Mouse (Mus musculus): ENCODE measurements around the gene Asphd2. TPM values are rescaled to one million over a fixed set of nuclear protein-coding genes. Genes with fewer than 3 reads are reported as not detected.

Gene Asphd2
- polyA plus RNA-seq, 1 experiment, result not detected

GRCm38 (mm10) chr5:112378716-112379115 is 15.9 kb downstream of the Asphd2 start:
- H3K27ac ChIP-seq (ENCODE audit: insufficient read depth, low read depth, low read length), result no peak overlapping the region
- no peak for TF ChIP-seq POLR2A (IDR thresholded peaks at IDR 0.05; ENCODE audit: borderline replicate concordance, low read depth, low read length)
- TF ChIP-seq CTCF (IDR thresholded peaks at IDR 0.05; ENCODE audit: low read depth, low read length), result no peak

GRCm38 (mm10) chr5:112377380-112377779 is 17.3 kb downstream of the Asphd2 start:
- no peak overlapping the region for H3K4me3 ChIP-seq (ENCODE audit: insufficient read depth, low read length)
- TF ChIP-seq CTCF (IDR thresholded peaks at IDR 0.05; ENCODE audit: low read depth, low read length) (no peak), POLR2A (IDR thresholded peaks at IDR 0.05; ENCODE audit: borderline replicate concordance, low read depth, low read length) (no peak)

More at GRCm38 (mm10) chr5:112378716-112379115, 15.9 kb downstream of the Asphd2 start:
- Histone ChIP-seq H3K4me1 (ENCODE audit: control insufficient read depth, insufficient read depth, low read length) (no peaks in the 10 kb centered on the region), H3K4me3 (ENCODE audit: insufficient read depth, low read length) (no peak overlapping the region)

GRCm38 (mm10) chr5:112376111-112376510 is 18.6 kb downstream of the Asphd2 start:
- Histone ChIP-seq H3K27ac (ENCODE audit: insufficient read depth, low read depth, low read length) (no peak overlapping the region), H3K4me1 (ENCODE audit: control insufficient read depth, insufficient read depth, low read length) (no peaks in the 10 kb centered on the region), H3K4me3 (ENCODE audit: insufficient read depth, low read length) (no peak overlapping the region)
- TF ChIP-seq CTCF (IDR thresholded peaks at IDR 0.05; ENCODE audit: low read depth, low read length), result no peak
- no peak for TF ChIP-seq POLR2A (IDR thresholded peaks at IDR 0.05; ENCODE audit: borderline replicate concordance, low read depth, low read length)

More at GRCm38 (mm10) chr5:112377380-112377779, 17.3 kb downstream of the Asphd2 start:
- Histone ChIP-seq H3K4me1 (ENCODE audit: control insufficient read depth, insufficient read depth, low read length) (no peaks in the 10 kb centered on the region), H3K27ac (ENCODE audit: insufficient read depth, low read depth, low read length) (no peak overlapping the region)

GRCm38 (mm10) chr5:112371933-112372332 is 22.7 kb downstream of the Asphd2 start:
- no peak for TF ChIP-seq CTCF (IDR thresholded peaks at IDR 0.05; ENCODE audit: low read depth, low read length)
- TF ChIP-seq POLR2A (IDR thresholded peaks at IDR 0.05; ENCODE audit: borderline replicate concordance, low read depth, low read length), result no peak
- Histone ChIP-seq H3K4me3 (ENCODE audit: insufficient read depth, low read length) (no peak overlapping the region), H3K27ac (ENCODE audit: insufficient read depth, low read depth, low read length) (no peak overlapping the region), H3K4me1 (ENCODE audit: control insufficient read depth, insufficient read depth, low read length) (no peaks in the 10 kb centered on the region)

GRCm38 (mm10) chr5:112370236-112370813 is 24.3 kb downstream of the Asphd2 start:
- Histone ChIP-seq H3K4me1 (ENCODE audit: control insufficient read depth, insufficient read depth, low read length) (no peaks in the 10 kb centered on the region), H3K4me3 (ENCODE audit: insufficient read depth, low read length) (no peak overlapping the region)
- TF ChIP-seq CTCF (IDR thresholded peaks at IDR 0.05; ENCODE audit: low read depth, low read length) (no peak), POLR2A (IDR thresholded peaks at IDR 0.05; ENCODE audit: borderline replicate concordance, low read depth, low read length) (no peak)

DNA sequence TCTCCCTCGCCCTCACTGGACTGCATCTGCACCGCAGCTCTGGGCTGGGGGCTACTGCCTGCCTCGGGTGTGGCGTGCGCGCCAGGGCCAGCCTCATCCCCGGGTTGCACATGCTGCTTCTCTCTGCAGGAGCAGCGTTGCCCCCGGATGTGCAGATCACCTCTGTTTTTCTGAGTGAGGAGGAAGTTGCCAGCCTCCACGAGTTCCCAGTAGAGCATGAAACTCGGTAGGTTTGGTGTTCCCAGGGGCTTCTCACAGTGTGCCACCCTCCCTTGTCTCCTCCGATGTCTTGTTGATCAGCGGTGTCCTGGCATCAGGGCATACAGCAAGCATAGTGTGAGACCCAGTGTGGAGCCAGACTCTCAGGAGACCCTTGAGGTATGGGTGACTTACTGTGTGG is 25.3 kb downstream of the Asphd2 start:
- H3K27ac ChIP-seq (ENCODE audit: insufficient read depth, low read depth, low read length), result no peak overlapping the region
- TF ChIP-seq CTCF (IDR thresholded peaks at IDR 0.05; ENCODE audit: low read depth, low read length) (no peak), POLR2A (IDR thresholded peaks at IDR 0.05; ENCODE audit: borderline replicate concordance, low read depth, low read length) (no peak)
- no peaks in the 10 kb centered on the region for H3K4me1 ChIP-seq (ENCODE audit: control insufficient read depth, insufficient read depth, low read length)
- no peak overlapping the region for H3K4me3 ChIP-seq (ENCODE audit: insufficient read depth, low read length)

More at GRCm38 (mm10) chr5:112370236-112370813, 24.3 kb downstream of the Asphd2 start:
- H3K27ac ChIP-seq (ENCODE audit: insufficient read depth, low read depth, low read length), result no peak overlapping the region

GRCm38 (mm10) chr5:112368666-112369065 is 26.0 kb downstream of the Asphd2 start:
- H3K4me3 ChIP-seq (ENCODE audit: insufficient read depth, low read length), result no peak overlapping the region
- no peak overlapping the region for H3K27ac ChIP-seq (ENCODE audit: insufficient read depth, low read depth, low read length)
- TF ChIP-seq CTCF (IDR thresholded peaks at IDR 0.05; ENCODE audit: low read depth, low read length), result no peak
- no peak for TF ChIP-seq POLR2A (IDR thresholded peaks at IDR 0.05; ENCODE audit: borderline replicate concordance, low read depth, low read length)
- no peaks in the 10 kb centered on the region for H3K4me1 ChIP-seq (ENCODE audit: control insufficient read depth, insufficient read depth, low read length)

DNA sequence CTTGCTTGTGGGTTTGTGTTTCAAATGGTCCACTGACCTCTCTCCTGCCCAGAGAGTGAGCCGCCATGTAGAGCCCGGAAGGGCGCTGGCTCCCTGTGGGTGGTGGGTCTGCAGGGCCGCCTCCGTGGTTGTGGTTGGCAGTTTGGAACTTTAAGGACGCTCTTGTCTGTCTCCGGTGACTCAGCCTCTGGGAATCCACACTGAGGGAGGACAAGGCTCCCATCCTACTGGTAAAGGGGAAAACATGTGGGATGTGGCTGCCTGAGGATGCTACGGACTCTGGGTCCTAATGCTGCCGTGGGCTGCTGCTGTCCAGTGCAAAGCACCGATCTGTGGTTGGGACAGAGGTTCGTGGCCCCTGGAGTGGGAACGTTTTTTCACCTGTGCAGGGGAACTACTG is 26.7 kb downstream of the Asphd2 start:
- no peaks in the 10 kb centered on the region for H3K4me1 ChIP-seq (ENCODE audit: control insufficient read depth, insufficient read depth, low read length)
- TF ChIP-seq CTCF (IDR thresholded peaks at IDR 0.05; ENCODE audit: low read depth, low read length) (no peak), POLR2A (IDR thresholded peaks at IDR 0.05; ENCODE audit: borderline replicate concordance, low read depth, low read length) (no peak)

DNA sequence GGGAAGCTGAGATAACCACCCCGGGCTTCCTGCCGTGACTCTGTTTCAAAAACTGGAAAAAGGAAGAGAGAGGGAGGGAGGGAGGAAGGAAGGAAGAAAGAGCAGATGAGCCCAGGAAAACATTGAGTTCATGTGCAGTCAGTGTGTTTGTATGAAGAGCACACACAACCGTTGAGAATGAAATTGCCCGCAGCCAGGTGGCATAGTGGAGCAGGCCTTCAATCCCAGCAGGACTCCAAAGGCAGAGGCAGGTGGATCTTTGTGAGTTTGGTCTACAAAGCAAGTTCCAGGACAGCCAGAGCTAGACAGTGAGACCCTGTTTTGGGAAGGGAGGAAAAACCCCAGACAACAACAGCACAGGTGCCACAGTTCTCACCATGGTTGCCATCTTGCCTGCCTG is 27.3 kb downstream of the Asphd2 start:
- Histone ChIP-seq H3K4me3 (ENCODE audit: insufficient read depth, low read length) (no peak overlapping the region), H3K27ac (ENCODE audit: insufficient read depth, low read depth, low read length) (no peak overlapping the region), H3K4me1 (ENCODE audit: control insufficient read depth, insufficient read depth, low read length) (no peaks in the 10 kb centered on the region)
- TF ChIP-seq POLR2A (IDR thresholded peaks at IDR 0.05; ENCODE audit: borderline replicate concordance, low read depth, low read length) (no peak), CTCF (IDR thresholded peaks at IDR 0.05; ENCODE audit: low read depth, low read length) (no peak)

More for the DNA sequence above, 26.7 kb downstream of the Asphd2 start:
- Histone ChIP-seq H3K4me3 (ENCODE audit: insufficient read depth, low read length) (no peak overlapping the region), H3K27ac (ENCODE audit: insufficient read depth, low read depth, low read length) (no peak overlapping the region)

- Histone ChIP-seq H3K4me1 (ENCODE audit: control insufficient read depth, insufficient read depth, low read length) (no peaks in the 10 kb centered on the region), H3K4me3 (ENCODE audit: insufficient read depth, low read length) (no peak overlapping the region), H3K27ac (ENCODE audit: insufficient read depth, low read depth, low read length) (no peak overlapping the region)
- TF ChIP-seq POLR2A (IDR thresholded peaks at IDR 0.05; ENCODE audit: borderline replicate concordance, low read depth, low read length), result no peak
- no peak for TF ChIP-seq CTCF (IDR thresholded peaks at IDR 0.05; ENCODE audit: low read depth, low read length)
Measured at GRCm38 (mm10) chr5:112366879-112367278, 27.8 kb downstream of the Asphd2 start.
